Mouse (Mus musculus) erythroid progenitor cell, adult 5-6 weeks (primary cell): ENCODE results near the gene Lilr4b. TPM values are rescaled to one million over a fixed set of nuclear protein-coding genes. Genes with fewer than 3 reads are reported as not detected.
A peak's percentile ranks its signal among the peaks of the same experiment; 100 is the strongest.
"Not testable (repeated sequence)": the region's sequence is repeated elsewhere in the genome, so short reads cannot be mapped to it uniquely, and the experiment has no call there.

ENCODE experiments used
- ATAC-seq: replicated peaks from 2 replicates; pipeline ENCODE4 v1.8.0; 2016; ENCODE audit warnings: moderate number of reproducible peaks, mild to moderate bottlenecking, moderate TSS enrichment, inconsistent platforms; ENCODE audit not compliant: poor library complexity, low FRiP score, severe bottlenecking
- total RNA-seq, 2 experiments: library from RNA; stranded (forward) in 1 of 2; stranded (reverse) in 1 of 2; fragments of 150-400 nt in 1 of 2; fragments of 186-747, 209-891 nt in 1 of 2; gene quantifications; 2 replicates each; pipeline versions ENCODE4 v1.2.3 to v1.2.4; 2015 to 2017; ENCODE audit warnings: low replicate concordance in 2 of 2

The Lilr4b gene
- total RNA-seq (2015; ENCODE audit: low replicate concordance) (43.6 and 98.5 TPM in 2 replicates), total RNA-seq (2017; ENCODE audit: low replicate concordance) (12.3 and 18.1 TPM in 2 replicates)

GRCm38 (mm10) chr10:51480397-51480796 is at the start of gene Lilr4b, which contains the start of gene Gm49339:
Gene Lilr4b, plus strand, starts transcription at chr10:51480632.
Gene Gm49339, plus strand, starts transcription at chr10:51480612.
- not testable (repeated sequence) for ATAC-seq

- ATAC-seq: no peak
Measured at GRCm38 (mm10) chr10:51432940-51433339, 47.5 kb upstream of the Lilr4b start.

DNA sequence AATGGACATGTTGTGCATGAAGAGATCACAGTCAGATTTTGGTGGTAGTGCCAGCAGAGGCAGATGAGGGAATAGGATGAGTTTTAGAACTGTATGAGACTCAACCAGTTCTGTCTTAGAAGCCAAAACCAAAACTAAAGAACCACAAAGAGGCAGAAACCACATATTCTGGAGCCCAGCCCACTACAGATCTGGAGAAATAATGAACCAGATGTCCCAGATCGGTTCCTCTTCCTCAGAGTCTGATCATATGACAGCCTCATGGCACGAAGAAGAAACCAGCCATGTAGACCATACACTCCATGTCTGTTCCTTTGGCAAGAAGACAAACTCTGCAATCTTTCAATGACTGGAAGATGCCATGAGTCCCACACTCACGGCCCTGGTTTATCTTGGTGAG is 44.7 kb upstream of the Lilr4b start:
- ATAC-seq: no peak

- ATAC-seq: no peak
Measured at GRCm38 (mm10) chr10:51451610-51452009, 28.8 kb upstream of the Lilr4b start.

GRCm38 (mm10) chr10:51453616-51454298 is 26.7 kb upstream of the Lilr4b start:
- no peak for ATAC-seq

DNA sequence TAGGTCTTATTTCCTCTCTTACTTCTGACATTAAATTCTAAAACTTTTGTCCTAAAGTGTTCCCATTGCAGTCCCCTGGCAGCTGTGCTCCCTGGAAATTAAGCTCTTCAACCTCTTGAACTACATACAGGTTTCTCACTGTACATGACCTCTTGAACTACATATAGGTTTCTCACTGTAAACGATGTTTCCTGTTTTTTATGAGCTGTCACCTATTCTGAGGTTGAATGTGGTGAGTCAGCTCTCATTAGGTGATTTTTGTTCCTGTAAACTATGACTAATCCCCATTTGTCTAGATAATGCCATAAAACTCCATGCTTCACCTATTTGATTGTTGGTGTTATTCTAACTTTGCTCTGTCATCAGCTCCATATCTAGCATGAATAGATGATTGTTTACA is 26.1 kb upstream of the Lilr4b start:
- no peak for ATAC-seq

- ATAC-seq: no peak
Measured at GRCm38 (mm10) chr10:51455762-51456161, 24.7 kb upstream of the Lilr4b start.

- ATAC-seq: no peak
Measured at GRCm38 (mm10) chr10:51456369-51456768, 24.1 kb upstream of the Lilr4b start.

GRCm38 (mm10) chr10:51463800-51464199 is 16.6 kb upstream of the Lilr4b start:
- not testable (repeated sequence) for ATAC-seq

DNA sequence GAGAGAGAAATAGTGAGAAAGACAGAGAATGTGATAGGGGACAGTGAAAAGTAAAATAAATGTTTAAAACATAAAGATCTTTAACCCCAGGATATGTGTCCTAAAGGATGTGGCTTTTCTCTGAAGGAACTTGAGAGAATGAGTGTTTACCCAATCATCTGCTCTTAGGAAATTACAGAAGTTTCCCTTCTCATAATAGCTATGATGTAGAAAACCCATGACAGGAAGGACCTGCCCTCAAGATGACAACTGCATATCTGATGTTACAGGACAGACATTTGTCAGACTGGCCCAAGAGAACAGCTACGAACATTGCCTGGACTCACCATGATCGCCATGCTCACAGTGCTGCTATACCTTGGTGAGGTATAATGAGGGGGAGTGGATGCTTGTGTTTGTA is 10.3 kb downstream of the Lilr4b start, which contains the start of gene Lilrb4a:
Gene Lilrb4a (plus strand): TSS at position 266 of the 400 bp plus-strand sequence.
- not testable (repeated sequence) for ATAC-seq

DNA sequence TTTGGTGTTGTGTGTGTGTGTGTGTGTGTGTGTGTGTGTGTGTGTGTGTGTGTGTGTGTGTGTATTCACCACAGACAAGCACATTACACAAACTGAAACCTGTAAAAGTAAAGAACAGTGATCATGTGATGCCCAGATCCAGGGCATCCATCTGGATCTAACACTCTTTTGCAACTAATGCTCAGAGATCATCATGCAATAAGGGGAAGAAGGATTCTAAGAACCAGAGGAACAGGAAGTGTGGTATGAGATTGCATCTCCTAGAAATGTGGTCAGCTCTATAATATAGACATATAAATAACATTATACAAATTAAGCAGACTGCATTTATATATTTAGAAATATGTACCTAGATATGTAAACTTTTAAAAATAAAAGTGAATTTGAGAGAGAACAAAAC is 39.6 kb downstream of the Lilr4b start:
- ATAC-seq: no peak

- no peak for ATAC-seq
Measured at GRCm38 (mm10) chr10:51521453-51521852, 41.0 kb downstream of the Lilr4b start.

GRCm38 (mm10) chr10:51526090-51526489 is 45.7 kb downstream of the Lilr4b start:
- no peak for ATAC-seq

GRCm38 (mm10) chr10:51526633-51527032 is 46.2 kb downstream of the Lilr4b start:
- no peak for ATAC-seq

DNA sequence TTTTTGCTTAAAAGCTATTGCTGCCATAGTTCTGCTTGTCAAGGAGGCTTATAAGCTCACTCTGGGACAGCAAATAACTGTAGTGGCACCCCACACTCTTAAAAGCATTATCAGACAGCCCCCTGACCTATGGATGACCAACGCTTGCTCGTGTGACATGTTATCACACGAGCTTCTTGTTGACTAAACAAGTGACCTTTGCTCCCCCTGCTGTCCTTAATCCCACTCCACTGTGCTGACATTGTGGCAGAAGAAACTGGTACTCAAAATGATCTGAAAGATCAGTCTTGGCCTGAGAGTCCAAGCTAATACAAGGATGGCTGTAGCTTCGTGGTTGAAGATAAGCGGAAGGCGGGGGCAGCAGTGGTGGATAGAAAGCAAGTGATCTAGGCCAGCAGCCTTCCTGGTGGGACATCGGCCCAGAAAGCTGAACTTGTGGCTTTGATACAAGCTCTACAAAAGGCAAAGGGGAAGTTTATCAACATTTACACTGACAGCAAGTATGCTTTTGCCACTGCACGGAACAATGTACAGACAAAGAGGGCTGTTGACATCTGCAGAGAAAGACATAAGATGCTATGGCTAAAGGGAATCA is 48.5 kb downstream of the Lilr4b start:
- peak; percentile 49 for ATAC-seq

DNA sequence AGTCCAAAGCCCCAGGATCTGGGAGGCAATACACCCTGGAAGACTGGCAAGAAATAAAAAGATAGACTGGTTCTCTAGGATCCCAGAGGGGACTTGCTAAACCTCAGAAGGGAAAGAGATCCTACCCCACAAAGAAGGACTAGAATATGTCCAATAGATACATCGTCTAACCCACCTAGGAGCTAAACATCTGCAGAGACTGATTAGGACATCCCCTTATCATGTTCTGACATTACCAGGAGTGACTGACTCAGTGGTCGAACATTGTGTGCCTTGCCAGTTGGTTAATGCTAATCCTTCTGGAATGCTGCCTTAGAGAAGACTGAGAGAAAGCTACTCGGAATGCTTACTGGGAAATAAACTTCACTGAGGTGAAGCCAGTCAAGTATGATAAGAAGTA is 49.1 kb downstream of the Lilr4b start:
- peak; percentile 67 for ATAC-seq

DNA sequence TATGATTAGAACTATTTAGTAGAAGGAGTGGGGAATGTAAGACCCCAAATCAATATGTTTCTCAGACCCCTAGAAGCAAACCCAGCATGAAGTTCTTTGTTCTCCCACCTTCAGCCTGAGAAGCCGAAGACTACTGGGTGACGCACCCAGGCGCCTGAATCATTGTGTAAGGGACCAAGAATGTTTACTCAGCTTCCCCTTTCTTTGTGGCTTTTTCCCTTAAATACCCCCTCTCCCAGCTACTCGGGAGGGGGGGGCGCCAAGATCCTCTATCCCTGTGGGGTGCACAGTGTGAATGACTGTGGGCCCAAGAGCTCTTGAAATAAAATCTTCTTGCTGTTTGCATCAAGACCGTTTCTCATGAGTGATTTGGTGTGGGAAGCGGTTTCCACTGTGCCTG is 50.4 kb downstream of the Lilr4b start:
- ATAC-seq: no peak
